Mouse (Mus musculus): Measurements from ENCODE around the gene Hist1h2ae. TPM values are rescaled to one million over a fixed set of nuclear protein-coding genes. Genes with fewer than 3 reads are reported as not detected.
A peak's percentile ranks its signal among the peaks of the same experiment; 100 is the strongest.
"Not testable (repeated sequence)": the region's sequence is repeated elsewhere in the genome, so short reads cannot be mapped to it uniquely, and the experiment has no call there.

Gene Hist1h2ae
- total RNA-seq, 1 experiment from 2014 or later, result 15.5 TPM

GRCm38 (mm10) chr13:23583387-23584068 lies 12.5 kb upstream of the Hist1h2ae start:
- DNase-seq, result no peak

- DNase-seq, result no peak
These were observed 11.4 kb upstream of the Hist1h2ae start for GRCm38 (mm10) chr13:23582219-23583056.

GRCm38 (mm10) chr13:23581408-23582218 lies 10.6 kb upstream of the Hist1h2ae start, which contains the start of gene Hist1h4d:
Gene Hist1h4d, plus strand, starts transcription at chr13:23581598.
- DNase-seq, result peak; percentile 89

GRCm38 (mm10) chr13:23577835-23578234 lies 6.8 kb upstream of the Hist1h2ae start:
- no peak for DNase-seq

GRCm38 (mm10) chr13:23576906-23577639 lies 6.1 kb upstream of the Hist1h2ae start:
- DNase-seq, result no peak

- DNase-seq, result no peak
These were observed 5.4 kb upstream of the Hist1h2ae start for GRCm38 (mm10) chr13:23576351-23576881.

GRCm38 (mm10) chr13:23575864-23576313 lies 4.9 kb upstream of the Hist1h2ae start:
- not testable (repeated sequence) for DNase-seq

- no peak for DNase-seq
These were observed 4.3 kb upstream of the Hist1h2ae start, which contains the start of gene Hist1h3d for GRCm38 (mm10) chr13:23575271-23575851. Gene Hist1h3d, plus strand, starts transcription at chr13:23575763.

- DNase-seq, result not testable (repeated sequence)
These were observed 3.6 kb upstream of the Hist1h2ae start for GRCm38 (mm10) chr13:23574546-23575170.

GRCm38 (mm10) chr13:23573898-23574524 lies 3.0 kb upstream of the Hist1h2ae start, which contains the start of the genes Hist1h2bf and Hist1h2ad:
Gene Hist1h2bf, minus strand, starts transcription at chr13:23574196.
Gene Hist1h2ad, plus strand, starts transcription at chr13:23574381.
- DNase-seq, result peak; percentile 72

- DNase-seq, result not testable (repeated sequence)
These were observed 2.2 kb upstream of the Hist1h2ae start for GRCm38 (mm10) chr13:23573034-23573897.

GRCm38 (mm10) chr13:23572218-23573033 lies 1.4 kb upstream of the Hist1h2ae start:
- DNase-seq, result no peak

- not testable (repeated sequence) for DNase-seq
These were observed 641 bp upstream of the Hist1h2ae start for GRCm38 (mm10) chr13:23571504-23572217.

- not testable (repeated sequence) for DNase-seq
These were observed 579 bp downstream of the Hist1h2ae start for GRCm38 (mm10) chr13:23570261-23571021.

- DNase-seq, result no peak
These were observed 6.5 kb downstream of the Hist1h2ae start for GRCm38 (mm10) chr13:23564482-23564881.

Measured in adrenal gland, postnatal 25 days (tissue).